Mouse (Mus musculus) spleen, postnatal 0 days (tissue): ENCODE results near the gene 1700013G24Rik. TPM values are rescaled to one million over a fixed set of nuclear protein-coding genes. Genes with fewer than 3 reads are reported as not detected.

Experiments used
- polyA plus RNA-seq: library from polyadenylated mRNA; unstranded; fragments of >200 nt; fragmentation: Nextera tagmentation; extraction: Ambion mirVana; gene quantifications from 2 replicates; pipeline ENCODE4 v1.2.1, GENCODE M21; 2015

Gene 1700013G24Rik
- polyA plus RNA-seq, result not detected in 2 replicates

DNA sequence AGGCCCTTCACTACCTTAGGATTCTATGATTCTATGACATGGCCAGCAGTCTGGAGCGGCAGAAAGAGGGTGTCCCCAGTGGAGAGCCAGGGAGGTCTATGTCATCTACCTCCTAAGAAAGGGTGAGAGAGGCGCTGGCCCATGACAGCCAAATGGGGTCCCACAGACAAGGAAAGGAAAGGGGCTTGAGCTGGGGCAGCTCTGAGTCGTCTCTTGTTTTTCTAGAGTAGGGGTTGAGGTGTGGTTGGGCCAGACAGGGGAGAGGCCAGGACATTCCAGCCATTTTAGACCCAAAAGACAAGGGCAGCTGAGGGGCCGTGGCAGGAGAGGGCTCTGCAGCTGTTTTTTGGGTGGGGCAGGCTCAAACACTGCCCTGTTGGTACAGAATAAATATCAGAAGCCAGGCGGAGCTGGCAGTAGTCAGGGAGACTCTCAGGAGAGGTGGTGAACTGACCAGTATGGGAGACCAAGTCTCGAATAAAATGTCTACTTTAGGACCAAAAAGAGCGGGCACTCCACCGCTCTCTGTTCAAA lies at the start of gene 1700013G24Rik:
TSS of gene 1700013G24Rik (plus strand) at position 51 of the 534 bp plus-strand sequence.

DNA sequence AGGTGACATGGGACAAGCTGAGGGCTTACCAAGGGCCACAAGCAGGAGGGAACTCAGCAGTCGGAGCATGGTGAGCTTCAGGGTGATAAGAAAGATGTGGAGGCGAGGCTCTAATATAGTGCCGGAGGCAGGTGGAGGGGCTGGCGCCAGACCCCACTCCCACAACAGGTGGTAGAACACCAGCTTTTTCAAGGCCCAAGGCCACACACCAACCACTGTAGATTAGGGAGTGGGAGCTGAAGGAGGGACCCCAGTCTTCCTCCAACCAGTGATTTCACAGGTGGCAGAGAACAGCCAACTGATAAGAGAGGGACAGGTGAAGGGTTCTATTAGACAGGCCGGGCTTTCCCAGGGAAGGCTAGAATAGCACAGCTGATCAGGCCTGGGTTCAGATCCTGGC lies 43.4 kb upstream of the 1700013G24Rik start, which contains the start of gene Cela3a:
TSS of gene Cela3a (minus strand) at position 101 of the 400 bp plus-strand sequence.

DNA sequence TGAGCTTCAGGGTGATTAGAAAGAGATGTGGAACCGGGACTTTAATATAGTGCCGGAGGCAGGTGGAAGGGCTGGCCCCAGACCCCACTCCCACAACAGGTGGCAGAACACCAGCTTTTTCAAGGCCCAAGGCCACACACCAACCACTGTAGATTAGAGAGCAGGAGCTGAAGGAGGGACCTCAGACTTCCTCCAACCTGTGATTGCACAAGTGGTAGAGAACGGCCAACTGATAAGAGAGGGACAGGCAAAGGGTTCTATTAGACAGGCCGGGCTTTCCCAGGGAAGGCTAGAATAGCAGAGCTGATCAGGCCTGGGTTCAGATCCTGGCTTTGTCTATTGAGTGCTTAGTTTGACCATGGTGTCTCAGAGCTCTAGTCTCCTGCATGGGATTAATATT lies 22.6 kb upstream of the 1700013G24Rik start, which contains the start of gene Cela3b:
TSS of gene Cela3b (minus strand) at position 39 of the 400 bp plus-strand sequence.

DNA sequence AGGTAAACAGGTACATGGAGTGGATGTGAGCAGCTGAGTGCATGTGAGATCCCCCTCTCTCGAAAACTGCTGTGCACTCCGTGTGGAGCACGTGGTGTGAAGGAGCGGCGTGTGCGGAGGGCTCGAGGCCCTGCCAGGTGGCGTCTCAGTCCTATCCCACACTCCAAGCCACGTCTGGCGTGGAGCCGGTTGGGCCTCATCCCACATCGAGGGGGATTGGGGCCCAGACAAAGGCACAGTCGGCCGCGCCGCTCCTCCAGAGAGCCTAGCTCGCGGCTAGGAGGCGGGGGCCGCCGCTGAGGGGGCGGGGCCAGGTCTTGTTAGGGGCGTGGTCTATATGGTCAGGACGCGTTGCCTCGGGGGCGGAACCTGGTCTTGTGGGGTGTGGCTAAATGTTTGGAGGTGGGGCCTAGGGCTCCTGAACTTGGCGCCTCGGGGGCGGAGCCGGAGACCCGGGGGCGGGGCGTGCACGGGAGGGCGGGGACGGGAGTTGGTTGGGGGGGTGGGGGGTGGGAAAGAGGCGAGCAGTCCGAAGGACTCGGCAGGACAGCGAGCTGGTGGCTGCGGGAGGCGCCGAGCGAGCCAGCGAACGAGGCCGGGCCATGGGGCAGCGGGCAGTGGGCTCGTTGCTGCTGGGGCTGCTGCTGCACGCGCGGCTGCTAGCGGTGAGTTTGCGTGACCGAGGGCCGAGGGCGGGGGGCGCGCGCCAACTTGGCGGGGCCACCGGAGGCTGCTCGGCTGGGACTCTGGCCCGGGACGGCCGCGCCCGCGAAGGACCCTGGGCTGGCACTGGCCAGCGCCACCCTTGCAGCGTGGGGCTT lies 15.4 kb downstream of the 1700013G24Rik start, which contains the start of gene Hspg2:
TSS of gene Hspg2 (plus strand) at position 510 of the 821 bp plus-strand sequence.

Other genes starting within 250 kb of the 1700013G24Rik start
- gene Wnt4, start 175.8 kb upstream of the 1700013G24Rik start, polyA plus RNA-seq, result 0.18 and 0.24 TPM in 2 replicates
- gene Cdc42, start 95.6 kb upstream of the 1700013G24Rik start, polyA plus RNA-seq, result 314 and 362 TPM in 2 replicates
- not detected in 2 replicates for gene Cela3a, start 43.5 kb upstream of the 1700013G24Rik start, polyA plus RNA-seq
- gene Cela3b, start 22.7 kb upstream of the 1700013G24Rik start, polyA plus RNA-seq, result 21.7 and 60.5 TPM in 2 replicates
- 8.8 and 10.3 TPM in 2 replicates for gene Hspg2, start 15.5 kb downstream of the 1700013G24Rik start, polyA plus RNA-seq
- gene Ldlrad2, start 121.3 kb downstream of the 1700013G24Rik start, polyA plus RNA-seq, result not detected in 2 replicates
- gene Usp48, start 140.5 kb downstream of the 1700013G24Rik start, polyA plus RNA-seq, result 37.9 and 42.3 TPM in 2 replicates
- gene Rap1gap, start 211.4 kb downstream of the 1700013G24Rik start, polyA plus RNA-seq, result 2.5 and 3.0 TPM in 2 replicates